Mouse (Mus musculus) G1E-ER4 (cell line): ENCODE data around the gene Zfp131. TPM values are rescaled to one million over a fixed set of nuclear protein-coding genes. Genes with fewer than 3 reads are reported as not detected.

Experiments used
- GATA1 ChIP-seq: IDR thresholded peaks from one replicate; pipeline ENCODE4 v1.8.0; 2012; ENCODE audit warnings: low read length, inconsistent platforms
- polyA plus RNA-seq: library from polyadenylated mRNA; stranded (reverse); fragments of >175 nt; gene quantifications from 2 replicates; pipeline ENCODE4 v1.2.3, GENCODE M21; 2012

The Zfp131 gene
- polyA plus RNA-seq, 1 experiment, result 35.5 TPM

DNA sequence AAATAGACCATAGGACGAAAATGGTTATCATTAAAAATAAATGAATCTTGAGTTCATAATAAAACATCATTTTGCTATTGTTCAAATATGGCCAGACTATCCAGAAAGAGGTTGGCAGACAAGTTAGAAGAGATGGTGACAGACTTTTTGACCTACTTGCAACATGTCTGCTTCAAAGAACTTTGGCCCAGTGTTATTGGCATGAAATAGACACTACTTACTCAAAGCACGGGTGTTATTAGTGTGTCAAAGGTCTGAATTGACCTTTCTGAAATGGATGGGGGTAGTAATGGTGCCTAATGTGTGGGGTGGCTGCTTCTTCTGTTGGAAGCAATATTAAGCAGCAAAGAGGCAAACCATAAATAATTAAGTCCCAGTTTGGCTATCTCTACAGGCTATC is 74.6 kb downstream of the Zfp131 start:
- TF ChIP-seq GATA1, result no peak

Other genes starting within 250 kb of the Zfp131 start
- not detected in 2 replicates for gene Ccl28, start 167.1 kb downstream of the Zfp131 start, polyA plus RNA-seq
- gene Hmgcs1, start 100.5 kb downstream of the Zfp131 start, polyA plus RNA-seq, result 21.6 and 23.9 TPM in 2 replicates
- gene Nim1k, start 35.0 kb downstream of the Zfp131 start, polyA plus RNA-seq, result 0.02 TPM in 1 of 2 replicates, not detected in the other
- not detected in 2 replicates for gene AF067063, start 39.3 kb upstream of the Zfp131 start, polyA plus RNA-seq
- gene D13Ertd608e, start 45.1 kb upstream of the Zfp131 start, polyA plus RNA-seq, result not detected in 2 replicates
- not detected in 2 replicates for gene Tcstv1, start 103.9 kb upstream of the Zfp131 start, polyA plus RNA-seq
- gene Gm21761, start 138.4 kb upstream of the Zfp131 start, polyA plus RNA-seq, result not detected in 2 replicates
- not detected in 2 replicates for gene B020031M17Rik, start 159.9 kb upstream of the Zfp131 start, polyA plus RNA-seq
- gene Gm36079, start 236.1 kb upstream of the Zfp131 start, polyA plus RNA-seq, result not detected in 2 replicates